Mouse (Mus musculus): Measurements from ENCODE around the gene Csk. TPM values are rescaled to one million over a fixed set of nuclear protein-coding genes. Genes with fewer than 3 reads are reported as not detected.

The Csk gene
- polyA plus RNA-seq, 1 experiment from 2014 or later, result 25.9 TPM

DNA sequence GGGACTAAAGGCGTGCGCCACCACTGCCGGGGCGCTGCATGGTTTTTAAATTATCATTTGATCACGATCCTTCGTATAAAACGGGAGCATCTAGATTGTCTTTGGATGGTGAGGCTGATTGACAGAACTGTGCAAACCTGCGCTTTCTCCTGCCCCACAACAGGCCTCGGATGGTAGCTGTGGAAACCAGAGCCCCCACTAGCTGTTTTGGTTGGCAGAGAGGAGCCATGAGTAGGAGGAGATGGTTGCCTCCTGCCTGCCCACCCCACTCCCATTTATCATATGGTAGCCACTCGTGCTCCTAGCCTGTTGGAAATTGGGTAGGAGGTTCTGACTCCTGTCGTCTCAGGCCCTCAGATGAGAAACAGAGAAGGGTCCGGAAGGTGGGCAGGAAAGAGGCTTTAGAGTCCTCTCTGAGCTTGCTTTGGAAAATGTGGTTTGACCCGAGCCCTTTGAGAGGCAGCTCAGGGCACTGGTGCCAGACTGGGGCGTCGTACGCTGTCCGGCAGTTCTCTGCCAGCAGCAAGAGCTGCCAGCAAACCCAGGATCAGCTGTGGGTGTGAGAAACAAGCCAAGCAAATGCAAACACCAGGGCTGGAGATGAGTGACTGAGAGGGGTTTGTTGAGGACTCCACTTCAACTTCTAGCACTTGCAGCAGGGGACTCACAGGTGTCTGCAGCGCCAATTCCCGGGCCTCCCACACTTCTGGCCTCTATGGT, 3.4 kb upstream of the Csk start:
- 62% methylated on average over 19 of the region's 19 CpGs for WGBS
- Histone ChIP-seq H3K9ac (no peak overlapping the region), H3K9me3 (no peaks in the 10 kb centered on the region), H3K36me3 (no peaks in the 10 kb centered on the region), H3K4me1 (peaks cover 17% of the 10 kb centered on the region), H3K4me2 (no peak overlapping the region), H3K27ac (no peak overlapping the region), H3K4me3 (no peak overlapping the region), H3K27me3 (peaks cover 14% of the 10 kb centered on the region; the same call in 1 of the 2 replicates)
- ATAC-seq (ENCODE audit: borderline replicate concordance, extremely low read depth, low FRiP score, low TSS enrichment), result no peak

DNA sequence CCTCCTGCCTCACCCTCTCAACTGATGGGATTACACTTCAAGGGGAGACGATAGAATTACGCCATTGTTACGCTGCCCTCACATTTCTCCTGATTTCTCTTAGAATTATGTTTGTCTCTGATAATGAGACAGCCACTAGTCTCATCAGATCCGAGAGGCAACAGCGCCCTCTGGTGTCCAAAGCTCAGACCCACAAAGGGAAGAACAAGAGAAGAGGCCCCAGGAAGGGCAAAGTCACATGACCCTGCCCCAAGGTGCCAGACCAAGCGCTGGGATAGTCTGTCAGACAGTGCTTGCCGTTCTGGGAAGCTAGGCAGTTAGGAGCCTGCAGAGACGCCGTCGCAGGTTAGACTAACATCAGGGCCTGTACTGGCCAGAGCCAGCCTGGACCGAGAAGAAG, 2.3 kb upstream of the Csk start:
- no peaks in the 10 kb centered on the region for H3K9me3 ChIP-seq
- no peaks in the 10 kb centered on the region for H3K36me3 ChIP-seq
- peak overlapping the region; percentile 47 for H3K4me2 ChIP-seq
- peak; percentile 62; the same call in 1 of the 2 replicates for ATAC-seq (ENCODE audit: borderline replicate concordance, extremely low read depth, low FRiP score, low TSS enrichment)
- H3K9ac ChIP-seq, result no peak overlapping the region
- peaks cover 20% of the 10 kb centered on the region for H3K4me1 ChIP-seq
- WGBS, result 3% methylated on average over 11 of the region's 11 CpGs
- H3K27me3 ChIP-seq, result peaks cover 14% of the 10 kb centered on the region; the same call in 1 of the 2 replicates
- no peak overlapping the region for H3K4me3 ChIP-seq
- H3K27ac ChIP-seq, result no peak overlapping the region

DNA sequence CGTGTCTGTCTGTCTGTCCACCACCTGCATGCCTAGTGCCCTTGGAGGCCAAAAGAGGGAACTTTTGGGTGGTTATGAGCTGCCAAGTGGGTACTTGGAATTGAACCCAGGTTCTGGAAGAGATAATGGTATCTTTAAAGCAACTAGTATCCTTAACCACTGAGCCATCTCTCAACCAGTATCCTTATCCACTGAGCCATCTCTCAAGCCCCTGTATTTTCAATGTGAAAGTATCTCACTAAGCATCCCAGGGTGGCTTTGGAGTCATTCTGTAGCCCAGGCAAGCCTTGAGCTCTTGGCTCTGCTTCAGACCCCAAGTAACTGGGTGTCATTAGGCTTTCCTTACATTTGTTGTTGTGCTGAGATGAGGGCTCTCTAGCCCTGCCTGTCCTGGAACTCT, 1.5 kb upstream of the Csk start:
- Histone ChIP-seq H3K27ac (no peak overlapping the region), H3K4me3 (no peak overlapping the region), H3K9ac (no peak overlapping the region), H3K36me3 (no peaks in the 10 kb centered on the region), H3K4me2 (no peak overlapping the region), H3K9me3 (no peaks in the 10 kb centered on the region), H3K4me1 (peaks cover 20% of the 10 kb centered on the region), H3K27me3 (peaks cover 14% of the 10 kb centered on the region; the same call in 1 of the 2 replicates)
- 88% methylated on average over 1 of the region's 1 CpGs for WGBS
- no peak for ATAC-seq (ENCODE audit: borderline replicate concordance, extremely low read depth, low FRiP score, low TSS enrichment)

DNA sequence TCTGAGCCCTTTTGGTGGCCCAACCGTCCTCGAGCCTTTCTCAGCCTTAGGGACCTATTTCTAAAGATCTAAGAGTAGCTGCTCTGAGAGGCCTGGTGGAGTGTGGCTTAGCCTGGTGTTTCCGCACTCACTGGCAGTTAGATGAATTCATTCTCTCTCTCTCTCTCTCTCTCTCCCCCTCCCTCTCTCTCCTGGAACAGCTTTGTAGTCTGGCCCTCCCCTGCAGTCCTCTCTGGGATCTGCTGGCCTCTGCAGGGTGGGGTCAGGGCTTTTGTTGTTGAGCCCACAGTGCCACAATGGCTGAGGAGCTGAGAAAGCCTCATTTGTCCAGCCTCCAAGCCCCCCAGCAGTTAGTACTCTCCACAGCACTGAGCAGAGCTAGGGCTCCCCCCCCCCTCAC, 576 bp downstream of the Csk start:
- WGBS, result 59% methylated on average over 3 of the region's 3 CpGs
- Histone ChIP-seq H3K9ac (no peak overlapping the region), H3K4me1 (peaks cover 17% of the 10 kb centered on the region), H3K4me3 (no peak overlapping the region), H3K36me3 (no peaks in the 10 kb centered on the region), H3K4me2 (no peak overlapping the region), H3K27me3 (peaks cover 14% of the 10 kb centered on the region; the same call in 1 of the 2 replicates), H3K9me3 (no peaks in the 10 kb centered on the region), H3K27ac (no peak overlapping the region)
- no peak for ATAC-seq (ENCODE audit: borderline replicate concordance, extremely low read depth, low FRiP score, low TSS enrichment)

DNA sequence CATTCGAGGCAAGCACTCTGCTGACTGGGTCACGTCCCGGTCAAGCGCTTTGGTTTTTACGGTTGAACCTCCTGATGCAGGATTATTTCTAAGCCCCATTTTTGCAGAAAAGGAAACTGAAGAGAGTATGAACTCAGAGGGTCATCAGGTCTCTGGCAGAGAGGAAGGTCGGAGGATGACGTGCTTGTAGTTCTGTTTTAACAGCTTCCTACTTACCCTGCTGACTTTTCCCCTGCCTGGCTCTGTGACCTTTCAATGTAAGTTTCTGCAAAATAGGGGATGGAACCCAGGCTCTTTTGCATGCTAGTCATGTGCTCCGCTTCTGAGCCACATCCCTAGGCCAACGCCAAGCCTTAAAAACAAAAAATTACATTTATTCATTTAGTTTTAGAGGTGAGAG, 1.1 kb downstream of the Csk start:
- H3K27ac ChIP-seq, result no peak overlapping the region
- WGBS, result 72% methylated on average over 9 of the region's 9 CpGs
- no peak overlapping the region for H3K4me3 ChIP-seq
- H3K9me3 ChIP-seq, result no peaks in the 10 kb centered on the region
- H3K27me3 ChIP-seq, result peaks cover 14% of the 10 kb centered on the region; the same call in 1 of the 2 replicates
- H3K4me2 ChIP-seq, result no peak overlapping the region
- H3K36me3 ChIP-seq, result no peaks in the 10 kb centered on the region
- ATAC-seq (ENCODE audit: borderline replicate concordance, extremely low read depth, low FRiP score, low TSS enrichment), result no peak
- H3K4me1 ChIP-seq, result peaks cover 16% of the 10 kb centered on the region
- no peak overlapping the region for H3K9ac ChIP-seq

DNA sequence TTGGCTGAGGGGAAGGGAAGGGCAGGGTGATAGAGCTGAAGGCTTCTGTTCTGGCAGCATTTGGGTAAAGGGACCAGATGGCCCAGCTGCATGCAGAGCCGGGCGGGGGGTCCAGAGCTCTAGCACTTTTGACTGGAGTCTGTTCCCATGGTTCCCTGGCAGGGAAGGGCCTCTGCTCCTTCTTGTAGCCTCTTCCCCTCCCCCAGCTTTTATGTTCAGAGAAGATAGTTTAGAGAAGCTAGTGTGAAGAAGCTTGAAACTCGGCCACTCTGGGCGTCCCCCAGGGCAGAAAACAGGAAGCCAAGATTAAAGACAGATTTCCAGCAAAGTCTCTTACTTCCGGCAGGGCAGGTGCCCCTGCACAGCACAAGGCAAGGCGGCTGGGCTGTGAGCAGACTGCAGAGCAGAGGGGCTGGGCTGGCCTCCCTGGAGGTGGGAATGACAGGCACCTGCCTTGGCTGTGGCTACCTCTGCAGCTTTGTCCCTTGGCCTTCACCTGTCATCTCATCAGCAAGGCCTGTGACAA, 2.6 kb downstream of the Csk start:
- H3K4me1 ChIP-seq, result peaks cover 3% of the 10 kb centered on the region
- no peak overlapping the region for H3K4me2 ChIP-seq
- no peaks in the 10 kb centered on the region for H3K36me3 ChIP-seq
- no peaks in the 10 kb centered on the region for H3K9me3 ChIP-seq
- ATAC-seq (ENCODE audit: borderline replicate concordance, extremely low read depth, low FRiP score, low TSS enrichment), result no peak
- WGBS, result 19% methylated on average over 6 of the region's 6 CpGs
- H3K27ac ChIP-seq, result no peak overlapping the region; the same call in 1 of the 2 replicates
- H3K4me3 ChIP-seq, result no peak overlapping the region
- H3K9ac ChIP-seq, result no peak overlapping the region
- peaks cover 14% of the 10 kb centered on the region; the same call in 1 of the 2 replicates for H3K27me3 ChIP-seq

DNA sequence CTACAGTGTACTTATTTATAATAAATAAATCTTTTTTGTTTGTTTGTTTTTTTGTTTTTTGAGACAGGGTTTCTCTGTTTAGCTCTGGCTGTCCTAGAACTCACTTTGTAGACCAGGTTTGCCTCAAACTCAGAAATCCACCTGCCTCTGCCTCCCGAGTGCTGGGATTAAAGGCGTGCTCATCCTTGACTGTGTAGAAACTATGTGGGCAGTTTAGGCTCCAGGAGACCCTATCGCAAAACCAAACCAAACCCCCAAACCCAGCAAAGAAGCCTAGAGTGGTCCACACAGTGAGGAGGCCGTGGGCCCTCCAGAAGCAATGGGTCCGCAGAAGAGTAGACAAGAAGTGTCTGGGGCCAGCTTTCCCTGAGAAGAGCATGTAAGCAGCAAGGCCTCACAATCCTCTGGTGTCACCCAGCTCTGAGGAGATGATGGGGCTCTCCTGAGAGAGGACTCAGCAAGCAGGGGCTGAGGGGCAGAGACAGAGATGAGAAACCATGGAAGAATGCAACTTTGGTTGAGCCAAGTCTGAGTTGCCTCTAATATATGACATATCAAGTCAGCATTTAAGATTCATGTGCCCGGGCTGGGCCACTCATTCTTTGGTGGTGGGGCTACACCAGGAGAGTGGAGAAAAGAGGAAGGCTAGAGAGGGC, 3.2 kb downstream of the Csk start:
- WGBS, result 90% methylated on average over 6 of the region's 6 CpGs
- Histone ChIP-seq H3K9ac (no peak overlapping the region), H3K4me1 (0 out of 2 replicates have a peak, but pooled peaks cover 2% of the 10 kb centered on the region), H3K36me3 (no peaks in the 10 kb centered on the region), H3K27me3 (peaks cover 14% of the 10 kb centered on the region; the same call in 1 of the 2 replicates), H3K4me2 (no peak overlapping the region), H3K9me3 (no peaks in the 10 kb centered on the region), H3K4me3 (no peak overlapping the region), H3K27ac (no peak overlapping the region)
- ATAC-seq (ENCODE audit: borderline replicate concordance, extremely low read depth, low FRiP score, low TSS enrichment), result no peak

DNA sequence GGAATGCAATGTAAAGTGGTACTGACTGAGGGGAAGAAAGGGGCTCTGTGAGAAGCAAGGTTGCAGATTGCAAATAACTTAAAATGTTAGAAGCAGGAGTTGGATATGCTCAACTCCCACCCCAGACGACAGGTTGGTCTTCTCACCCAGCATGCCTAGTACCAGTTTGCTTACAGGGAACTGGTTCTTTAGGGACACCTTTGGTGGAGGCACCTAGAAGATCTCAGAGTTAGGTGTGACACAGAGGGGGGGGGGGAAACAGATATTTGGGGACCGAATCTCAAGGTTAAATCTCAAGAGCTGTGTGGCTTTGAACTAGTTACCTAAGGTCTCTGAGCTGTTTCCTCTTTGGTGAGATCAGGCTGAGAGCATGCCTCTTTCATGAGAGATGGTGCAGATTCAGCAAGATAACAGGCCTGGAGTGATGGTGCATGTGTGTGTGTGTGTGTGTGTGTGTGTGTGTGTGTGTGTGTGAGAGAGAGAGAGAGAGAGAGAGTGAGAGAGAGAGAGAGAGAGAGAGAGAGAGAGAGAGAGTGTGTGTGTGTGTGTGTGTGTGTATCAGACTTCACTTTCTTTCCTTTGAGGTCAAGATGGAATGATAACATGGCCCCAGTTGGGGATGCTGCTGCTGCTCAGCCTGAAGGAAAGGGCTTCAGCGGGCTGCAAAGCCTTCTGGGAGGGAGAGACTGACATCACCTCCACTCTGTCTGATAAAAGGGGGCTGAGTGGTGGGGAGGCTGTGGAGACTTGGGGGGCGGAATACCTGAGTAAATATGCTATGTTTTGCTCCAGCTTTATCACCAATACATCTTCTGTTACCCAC, 5.9 kb downstream of the Csk start:
- Histone ChIP-seq H3K9ac (no peak overlapping the region), H3K27ac (0 out of 2 replicates have a peak overlapping the region, but pooled peaks have one; percentile 9), H3K27me3 (no peaks in the 10 kb centered on the region), H3K4me3 (no peak overlapping the region), H3K4me1 (peaks cover 22% of the 10 kb centered on the region), H3K36me3 (no peaks in the 10 kb centered on the region), H3K4me2 (no peak overlapping the region), H3K9me3 (no peaks in the 10 kb centered on the region)
- no peak for ATAC-seq (ENCODE audit: borderline replicate concordance, extremely low read depth, low FRiP score, low TSS enrichment)
- WGBS, result 58% methylated on average over 4 of the region's 4 CpGs

DNA sequence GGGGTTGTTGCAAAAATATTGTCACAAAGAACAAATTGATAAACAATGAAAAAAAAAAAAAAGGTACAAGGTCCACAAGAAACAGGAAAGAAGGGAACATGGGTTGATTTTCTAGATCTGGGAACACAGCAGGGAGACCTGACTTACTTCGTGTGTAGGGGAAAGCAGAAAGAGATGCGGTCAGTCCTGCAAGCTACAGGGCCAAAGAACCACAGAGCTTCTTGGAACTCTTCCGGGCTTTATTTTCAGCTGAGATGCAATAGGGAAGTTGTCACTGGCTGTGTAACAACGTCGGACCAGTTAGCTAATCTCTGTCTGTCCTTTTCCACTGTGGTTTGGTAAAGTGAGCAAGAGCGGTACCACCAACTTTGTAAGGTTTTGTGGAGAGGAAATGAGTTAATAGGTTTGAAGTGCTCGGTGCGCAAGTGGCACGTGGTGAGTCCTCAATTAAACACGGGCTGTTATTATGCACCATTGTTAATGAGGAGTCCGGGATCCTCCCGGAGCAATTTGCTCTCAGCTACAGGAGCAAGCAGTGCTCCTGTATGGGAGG, 6.8 kb downstream of the Csk start:
- Histone ChIP-seq H3K9me3 (no peaks in the 10 kb centered on the region), H3K27me3 (no peaks in the 10 kb centered on the region), H3K4me3 (no peak overlapping the region), H3K4me2 (no peak overlapping the region), H3K36me3 (no peaks in the 10 kb centered on the region), H3K9ac (no peak overlapping the region), H3K4me1 (peaks cover 27% of the 10 kb centered on the region), H3K27ac (0 out of 2 replicates have a peak overlapping the region, but pooled peaks have one; percentile 9)
- 76% methylated on average over 12 of the region's 12 CpGs for WGBS
- ATAC-seq (ENCODE audit: borderline replicate concordance, extremely low read depth, low FRiP score, low TSS enrichment), result no peak

DNA sequence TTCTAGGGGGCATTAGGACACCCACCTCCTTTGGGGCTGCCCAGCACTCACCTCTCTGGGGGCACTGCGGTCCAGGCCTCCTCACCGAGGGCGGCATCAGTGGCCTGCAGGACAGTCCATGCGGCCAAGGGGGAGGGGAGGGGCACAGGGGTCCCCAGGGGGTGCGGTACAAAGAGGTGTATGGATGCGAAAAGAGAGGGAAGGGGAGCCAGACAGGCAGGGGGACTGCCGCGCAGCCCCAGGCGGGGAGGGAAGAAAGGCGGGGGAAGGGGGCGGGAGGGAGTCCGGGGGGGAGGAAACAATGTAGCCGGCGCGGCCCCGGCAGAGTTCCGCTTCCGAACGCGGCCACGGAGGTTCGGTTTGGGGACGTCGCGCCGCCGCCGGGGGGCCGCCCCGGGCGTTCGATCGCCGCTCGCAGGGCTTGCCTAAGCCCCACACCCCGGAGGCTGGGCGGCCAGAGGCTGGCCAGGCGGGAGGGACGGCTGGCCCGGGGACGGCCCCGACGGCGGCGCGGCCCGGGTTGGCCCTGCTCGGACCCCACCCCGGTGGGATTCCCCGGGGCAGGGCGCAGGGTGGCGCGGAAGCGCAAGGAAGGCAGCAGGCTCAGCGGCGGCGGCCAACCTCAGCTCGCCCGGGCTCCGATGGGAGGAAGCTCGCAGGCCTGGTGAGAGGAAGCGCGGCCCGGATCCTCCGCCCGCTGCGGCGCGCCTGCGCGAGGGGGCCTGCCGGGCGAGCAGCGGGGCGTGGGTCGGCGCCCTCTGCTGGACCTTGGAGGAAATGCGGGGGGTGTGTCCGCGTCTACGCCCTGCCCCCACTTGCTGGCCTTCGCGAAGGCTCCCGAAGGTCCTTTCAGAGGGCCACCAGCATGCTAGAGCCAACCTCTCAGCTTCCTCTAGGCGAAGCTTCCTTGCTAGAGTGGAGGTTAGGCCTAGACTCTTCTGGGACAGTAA, 8.2 kb downstream of the Csk start:
- Histone ChIP-seq H3K4me2 (peak overlapping the region; percentile 82), H3K36me3 (no peaks in the 10 kb centered on the region), H3K9me3 (no peaks in the 10 kb centered on the region), H3K27me3 (no peaks in the 10 kb centered on the region), H3K4me3 (peak overlapping the region; percentile 93), H3K9ac (peak overlapping the region; percentile 99), H3K4me1 (peaks cover 39% of the 10 kb centered on the region), H3K27ac (peak overlapping the region; percentile 98)
- peak; percentile 91 for ATAC-seq (ENCODE audit: borderline replicate concordance, extremely low read depth, low FRiP score, low TSS enrichment)
- 0% methylated on average over 63 of the region's 85 CpGs for WGBS

Measured in lung, embryonic 15.5 days (tissue).